Mouse (Mus musculus): ENCODE measurements around the gene Fam69a. TPM values are rescaled to one million over a fixed set of nuclear protein-coding genes. Genes with fewer than 3 reads are reported as not detected.

Gene Fam69a
- polyA plus RNA-seq, 2 experiments from 2014 or later, result 61.9 to 92.8 TPM

Other genes starting within 250 kb of the Fam69a start
- gene Ube2d2b, start 157.0 kb downstream of the Fam69a start, polyA plus RNA-seq (2017; shearing (Covaris generic)), result under 1 TPM in 1 of 2 experiments, not detected in 1; 0.33 TPM
- gene Evi5, start 112.0 kb downstream of the Fam69a start, polyA plus RNA-seq (2017; shearing (Covaris generic)), result 1 to 10 TPM in 1 of 2 experiments, not detected in 1; 1.1 TPM
- gene Rpl5, start 86.6 kb downstream of the Fam69a start, polyA plus RNA-seq (2017; shearing (Covaris generic)), result 10 to 100 TPM; 71.9 to 81.2 TPM
- gene Mtf2, start 78.6 kb upstream of the Fam69a start, polyA plus RNA-seq (2017; shearing (Covaris generic)), result 10 to 100 TPM; 48.3 to 52.9 TPM
- 100 to 1,000 TPM; 104 to 110 TPM for gene Tmed5, start 145.5 kb upstream of the Fam69a start, polyA plus RNA-seq (2017; shearing (Covaris generic))
- 1 to 10 TPM; 3.2 to 3.3 TPM for gene Ccdc18, start 145.8 kb upstream of the Fam69a start, polyA plus RNA-seq (2017; shearing (Covaris generic))

All from activated CD4-positive, CD25-positive, alpha-beta regulatory T cell, adult 4 months (primary cell).